Mouse (Mus musculus) CH12.LX (cell line): ENCODE measurements around the gene Wdr92. TPM values are rescaled to one million over a fixed set of nuclear protein-coding genes. Genes with fewer than 3 reads are reported as not detected.
A peak's percentile ranks its signal among the peaks of the same experiment; 100 is the strongest.

Source experiments
- DNase-seq: peaks from one replicate; pipeline ENCODE4 v3.0.0-alpha.2; 2013; ENCODE audit errors: extremely low read depth
- H3K27ac ChIP-seq: 2 replicates; pipeline ENCODE4 v1.5.1; 2012; ENCODE audit warnings: low read depth, mild to moderate bottlenecking, control low read depth, moderate library complexity; ENCODE audit not compliant: insufficient read depth
- H3K27me3 ChIP-seq: replicated peaks from 2 replicates; pipeline ENCODE3; 2012; ENCODE audit warnings: inconsistent platforms
- H3K36me3 ChIP-seq, 2 experiments: replicated peaks in 1 of 2; 2 replicates each; pipeline versions ENCODE3 to v1.6.1; 2012; ENCODE audit warnings: inconsistent platforms in 1 of 2, low read length in 1 of 2, mild to moderate bottlenecking in 1 of 2, mixed read lengths in 1 of 2, moderate library complexity in 1 of 2; ENCODE audit not compliant: control insufficient read depth in 1 of 2, insufficient read depth in 1 of 2
- H3K4me1 ChIP-seq, 2 experiments: 2 replicates each; pipeline ENCODE4 v1.6.1; 2012; ENCODE audit warnings: inconsistent platforms in 1 of 2, moderate library complexity in 1 of 2; ENCODE audit not compliant: insufficient read depth in 2 of 2, control insufficient read depth in 1 of 2
- H3K4me2 ChIP-seq: 2 replicates; pipeline ENCODE4 v1.6.1; 2012; ENCODE audit warnings: low read depth, mild to moderate bottlenecking, control low read depth; ENCODE audit not compliant: poor library complexity, insufficient read depth, severe bottlenecking
- H3K4me3 ChIP-seq, 3 experiments: fragments of 150-350 bp in 1 of 3; sonication (generic) in 1 of 3; replicated peaks in 1 of 3; 2 replicates each; pipeline versions ENCODE3 to v1.5.1; 2011 to 2012; ENCODE audit warnings: low read depth in 2 of 3, low read length in 2 of 3, mild to moderate bottlenecking in 2 of 3, moderate library complexity in 2 of 3, control low read depth in 1 of 3, improper control_type of control experiment in 1 of 3, inconsistent platforms in 1 of 3, mixed read lengths in 1 of 3; ENCODE audit not compliant: poor library complexity in 1 of 3
- H3K79me2 ChIP-seq: replicated peaks from 2 replicates; pipeline ENCODE4 v1.6.1; 2012; ENCODE audit warnings: mild to moderate bottlenecking, moderate library complexity; ENCODE audit not compliant: control insufficient read depth, poor library complexity, insufficient read depth, severe bottlenecking; ENCODE audit errors: extremely low read depth
- H3K9ac ChIP-seq: 2 replicates; pipeline ENCODE4 v1.6.1; 2012; ENCODE audit warnings: low read depth, mild to moderate bottlenecking, control low read depth, moderate library complexity; ENCODE audit not compliant: insufficient read depth
- H3K9me3 ChIP-seq: replicated peaks from 2 replicates; pipeline ENCODE3; 2012; ENCODE audit warnings: low read length, inconsistent platforms, mixed read lengths
- CHD1 ChIP-seq: IDR thresholded peaks from 2 replicates; pipeline ENCODE4 v1.6.1; 2012; ENCODE audit warnings: low read depth, low read length, improper control_type of control experiment, inconsistent platforms
- ELF1 ChIP-seq: IDR thresholded peaks from 2 replicates; pipeline ENCODE4 v1.6.1; 2014; ENCODE audit warnings: low read depth, mild to moderate bottlenecking, inconsistent platforms, low read length, improper control_type of control experiment
- EP300 ChIP-seq: IDR thresholded peaks from 2 replicates; pipeline ENCODE4 v1.6.1; 2011; ENCODE audit warnings: low read length, improper control_type of control experiment
- ETS1 ChIP-seq: conservative IDR thresholded peaks from 2 replicates; pipeline ENCODE4 v1.6.1; 2012; ENCODE audit warnings: low read depth, mild to moderate bottlenecking, inconsistent platforms, low read length, improper control_type of control experiment, moderate library complexity
- JUN ChIP-seq: IDR thresholded peaks from 2 replicates; pipeline ENCODE4 v1.6.1; 2011; ENCODE audit warnings: low read depth, mild to moderate bottlenecking, low read length, improper control_type of control experiment, moderate library complexity; ENCODE audit not compliant: insufficient read depth
- JUND ChIP-seq: conservative IDR thresholded peaks from 2 replicates; pipeline ENCODE4 v1.6.1; 2011; ENCODE audit warnings: low read depth, low read length, improper control_type of control experiment
- MAX ChIP-seq: IDR thresholded peaks from 2 replicates; pipeline ENCODE4 v1.6.1; 2011; ENCODE audit warnings: low read length, improper control_type of control experiment
- MAZ ChIP-seq: IDR thresholded peaks from 2 replicates; pipeline ENCODE4 v1.6.1; 2012; ENCODE audit warnings: low read depth, mild to moderate bottlenecking, inconsistent platforms, low read length, improper control_type of control experiment, moderate library complexity
- MYC ChIP-seq: IDR thresholded peaks from 2 replicates; pipeline ENCODE4 v1.6.1; 2011; ENCODE audit warnings: low read depth, mild to moderate bottlenecking, improper control_type of control experiment, low read length
- NELFE ChIP-seq: IDR thresholded peaks from 2 replicates; pipeline ENCODE4 v1.6.1; 2011; ENCODE audit warnings: low read depth, low read length, improper control_type of control experiment
- NRF1 ChIP-seq: IDR thresholded peaks from 2 replicates; pipeline ENCODE4 v1.6.1; 2014; ENCODE audit warnings: low read depth, mild to moderate bottlenecking, inconsistent platforms, low read length, improper control_type of control experiment, moderate library complexity
- RCOR1 ChIP-seq: conservative IDR thresholded peaks from 2 replicates; pipeline ENCODE4 v1.6.1; 2012; ENCODE audit warnings: low read depth, mild to moderate bottlenecking, inconsistent platforms, low read length, improper control_type of control experiment
- TCF12 ChIP-seq: IDR thresholded peaks from 2 replicates; pipeline ENCODE4 v1.6.1; 2014; ENCODE audit warnings: low read depth, mild to moderate bottlenecking, inconsistent platforms, low read length, improper control_type of control experiment
- UBTF ChIP-seq: IDR thresholded peaks from 2 replicates; pipeline ENCODE4 v1.6.1; 2012; ENCODE audit warnings: low read depth, mild to moderate bottlenecking, inconsistent platforms, low read length, improper control_type of control experiment, moderate library complexity
- ZMIZ1 ChIP-seq: IDR thresholded peaks from 2 replicates; pipeline ENCODE4 v1.6.1; 2012; ENCODE audit warnings: low read depth, mild to moderate bottlenecking, inconsistent platforms, low read length, improper control_type of control experiment
- dilution Hi-C: fragments of 300-500 bp; cut with MboI; formaldehyde crosslinking; loops from 2 replicates; pipeline ENCODE4 v1.14.3; 2020; ENCODE audit warnings: low sequenced_read_pairs; ENCODE audit not compliant: extremely low pct_unique_long_range_greater_than_20kb, extremely low pct_ligation_motif_present
- in situ Hi-C: fragments of 300-500 bp; cut with MboI; formaldehyde crosslinking; loops from 3 replicates; pipeline ENCODE4 v1.14.3; 2019; ENCODE audit warnings: low sequenced_read_pairs, low pct_ligation_motif_present, low pct_unique_long_range_greater_than_20kb, mixed read lengths
- polyA plus RNA-seq: library from polyadenylated mRNA; unstranded; fragments of >175 nt; gene quantifications from 2 replicates; pipeline ENCODE4 v1.2.1, GENCODE M21; 2012; ENCODE audit warnings: low read depth; ENCODE audit not compliant: insufficient read length
- total RNA-seq, 2 experiments: library from RNA; depleted of rRNA; stranded (reverse); fragments of 300-350 nt in 1 of 2; fragments of >200 nt in 1 of 2; gene quantifications; 2 replicates each; pipeline ENCODE4 v1.2.3; 2012 to 2014

Wdr92 gene
- total and polyA plus RNA-seq, 3 experiments = 35.8 to 66.1 (median 38.6) TPM

DNA sequence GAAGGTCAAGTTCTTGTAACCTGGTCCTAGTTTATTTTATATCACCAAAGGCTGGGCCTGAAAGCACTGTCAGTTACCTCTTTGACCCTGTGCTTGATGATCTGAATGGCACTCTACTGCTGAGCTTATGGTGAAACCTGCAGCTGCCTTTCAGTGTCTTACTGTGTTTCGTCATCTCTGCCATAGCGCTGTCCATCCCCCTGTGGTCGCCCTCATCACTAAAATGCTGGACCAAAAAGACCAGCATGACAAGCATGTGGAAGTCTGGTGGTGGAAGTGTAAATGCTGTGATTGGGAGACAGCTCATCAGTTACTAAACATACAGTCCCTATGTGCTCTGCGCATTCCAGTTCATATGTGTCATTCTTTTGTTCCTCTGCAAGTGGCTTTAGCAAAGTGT lies 9.6 kb upstream of the Wdr92 start:
- Histone ChIP-seq H3K4me3 (no peak overlapping the region), H3K36me3 (peaks cover 0 to 22% of the 10 kb centered on the region in 2 experiments), H3K27me3 (no peaks in the 10 kb centered on the region), H3K9ac (no peak overlapping the region), H3K4me2 (no peak overlapping the region), H3K9me3 (peaks cover 9% of the 10 kb centered on the region), H3K79me2 (peaks cover 78% of the 10 kb centered on the region), H3K27ac (peak overlapping the region; percentile 0; the same call in 1 of the 2 replicates), H3K4me1 (peaks cover 10 to 61% of the 10 kb centered on the region in 2 experiments)
- TF ChIP-seq ELF1 (no peak), TCF12 (no peak), NRF1 (no peak), CHD1 (no peak), NELFE (no peak), ZMIZ1 (no peak), MAZ (no peak), UBTF (no peak), JUND (no peak), MYC (no peak), MAX (no peak)
- peak; percentile 29 for DNase-seq
- dilution Hi-C loops = no loop called here
- in situ Hi-C loops = no loop called here

GRCm38 (mm10) chr11:17176638-17177037 lies 5.3 kb upstream of the Wdr92 start:
- 0 out of 2 replicates have a peak, but pooled peaks have one; percentile 22 for TF ChIP-seq ETS1
- no peak for TF ChIP-seq RCOR1
- TF ChIP-seq CHD1 = no peak
- TF ChIP-seq JUN = peak; percentile 54
- peak; percentile 46 for TF ChIP-seq EP300
- no peak for TF ChIP-seq ELF1
- peak; percentile 81 for TF ChIP-seq JUND
- no peaks in the 10 kb centered on the region for H3K27me3 ChIP-seq
- DNase-seq = peak; percentile 47
- no peak overlapping the region for H3K4me3 ChIP-seq
- peaks cover 66% of the 10 kb centered on the region for H3K79me2 ChIP-seq
- peaks cover 7 to 53% of the 10 kb centered on the region in 2 experiments for H3K4me1 ChIP-seq
- in situ Hi-C loops (no loop called here), dilution Hi-C loops (no loop called here)
- H3K27ac ChIP-seq = no peak overlapping the region
- H3K36me3 ChIP-seq = peaks cover 0 to 23% of the 10 kb centered on the region in 2 experiments
- H3K9ac ChIP-seq = no peak overlapping the region
- H3K9me3 ChIP-seq = peaks cover 9% of the 10 kb centered on the region
- no peak overlapping the region for H3K4me2 ChIP-seq
